Mouse (Mus musculus) lung, postnatal 14 days (tissue): ENCODE results near the gene Sec24b.

Source experiments
- DNase-seq: peaks from one replicate; pipeline ENCODE4 v3.0.0; 2021

The Sec24b gene

GRCm38 (mm10) chr3:130061281-130061680, at the start of gene Sec24b:
TSS of gene Sec24b (minus strand) at chr3:130061553.
- DNase-seq, result peak; percentile 15

GRCm38 (mm10) chr3:130104471-130104870, 43.1 kb upstream of the Sec24b start:
- DNase-seq, result peak; percentile 9

- DNase-seq, result peak; percentile 25
Measured at GRCm38 (mm10) chr3:130103486-130103885, 42.1 kb upstream of the Sec24b start.

GRCm38 (mm10) chr3:130095160-130095781, 33.9 kb upstream of the Sec24b start:
- peak; percentile 53 for DNase-seq

GRCm38 (mm10) chr3:130094125-130094704, 32.9 kb upstream of the Sec24b start:
- no peak for DNase-seq

GRCm38 (mm10) chr3:130090460-130090859, 29.1 kb upstream of the Sec24b start:
- no peak for DNase-seq

- no peak for DNase-seq
Measured at GRCm38 (mm10) chr3:130088654-130089053, 27.3 kb upstream of the Sec24b start.

GRCm38 (mm10) chr3:130087466-130087865, 26.1 kb upstream of the Sec24b start:
- no peak for DNase-seq

- peak; percentile 46 for DNase-seq
Measured at GRCm38 (mm10) chr3:130086372-130087080, 25.2 kb upstream of the Sec24b start.

- no peak for DNase-seq
Measured at GRCm38 (mm10) chr3:130083312-130083711, 22.0 kb upstream of the Sec24b start.

- DNase-seq, result no peak
Measured at GRCm38 (mm10) chr3:130080666-130081065, 19.3 kb upstream of the Sec24b start.

GRCm38 (mm10) chr3:130079794-130080193, 18.4 kb upstream of the Sec24b start:
- peak; percentile 78 for DNase-seq

- no peak for DNase-seq
Measured at GRCm38 (mm10) chr3:130077291-130077690, 15.9 kb upstream of the Sec24b start.

GRCm38 (mm10) chr3:130075746-130076145, 14.4 kb upstream of the Sec24b start:
- no peak for DNase-seq

GRCm38 (mm10) chr3:130073085-130073484, 11.7 kb upstream of the Sec24b start:
- peak; percentile 40 for DNase-seq

- no peak for DNase-seq
Measured at GRCm38 (mm10) chr3:130071918-130072317, 10.6 kb upstream of the Sec24b start.

GRCm38 (mm10) chr3:130060396-130061029, 840 bp downstream of the Sec24b start:
- DNase-seq, result peak; percentile 88

GRCm38 (mm10) chr3:130059805-130060395, 1.5 kb downstream of the Sec24b start:
- peak; percentile 25 for DNase-seq

GRCm38 (mm10) chr3:130058488-130058887, 2.9 kb downstream of the Sec24b start:
- no peak for DNase-seq

- no peak for DNase-seq
Measured at GRCm38 (mm10) chr3:130057569-130058345, 3.6 kb downstream of the Sec24b start.

- no peak for DNase-seq
Measured at GRCm38 (mm10) chr3:130055416-130056385, 5.7 kb downstream of the Sec24b start.
